Mouse (Mus musculus) liver, postnatal 0 days (tissue): ENCODE measurements around the gene Pdgfa. TPM values are rescaled to one million over a fixed set of nuclear protein-coding genes. Genes with fewer than 3 reads are reported as not detected.
A peak's percentile ranks its signal among the peaks of the same experiment; 100 is the strongest.

Experiments
- ATAC-seq: fragments of 200-750 bp; cut with Nextera tagmentation; 2 replicates; pipeline ENCODE4 v1.8.0; 2017; ENCODE audit warnings: mild to moderate bottlenecking, moderate library complexity
- DNase-seq: peaks from one replicate; pipeline ENCODE4 v3.0.0-alpha.2; 2016
- H3K27ac ChIP-seq: fragments of 300-500 bp; sonication (generic); 2 replicates; pipeline ENCODE4 v1.5.1; 2014; ENCODE audit warnings: antibody characterized with exemption, moderate library complexity, mild to moderate bottlenecking, low read depth
- H3K27me3 ChIP-seq: fragments of 300-500 bp; sonication (generic); 2 replicates; pipeline ENCODE4 v1.6.1; 2014; ENCODE audit warnings: low read length, control low read depth, mixed read lengths; ENCODE audit not compliant: insufficient read depth
- H3K36me3 ChIP-seq: fragments of 300-500 bp; sonication (generic); replicated peaks from 2 replicates; pipeline ENCODE4 v1.6.1; 2014; ENCODE audit warnings: mild to moderate bottlenecking, control low read depth, low read length, moderate library complexity, mixed read lengths; ENCODE audit not compliant: insufficient read depth
- H3K4me1 ChIP-seq: fragments of 300-500 bp; sonication (generic); 2 replicates; pipeline ENCODE4 v1.6.1; 2014; ENCODE audit warnings: antibody characterized with exemption, mild to moderate bottlenecking, control low read depth; ENCODE audit not compliant: insufficient read depth
- H3K4me2 ChIP-seq: fragments of 300-500 bp; sonication (generic); 2 replicates; pipeline ENCODE4 v1.6.1; 2014; ENCODE audit warnings: low read depth, mild to moderate bottlenecking, low read length, moderate library complexity, mixed read lengths
- H3K4me3 ChIP-seq: fragments of 300-500 bp; sonication (generic); 2 replicates; pipeline ENCODE4 v1.5.1; 2014; ENCODE audit warnings: low read depth, low read length
- H3K9ac ChIP-seq: fragments of 300-500 bp; sonication (generic); replicated peaks from 2 replicates; pipeline ENCODE4 v1.6.1; 2014; ENCODE audit warnings: mild to moderate bottlenecking, moderate library complexity
- H3K9me3 ChIP-seq: fragments of 300-500 bp; sonication (generic); 2 replicates; pipeline ENCODE4 v1.6.1; 2016; ENCODE audit warnings: mild to moderate bottlenecking, control low read depth, low read length, mixed read lengths
- CTCF ChIP-seq: sonication (generic); IDR thresholded peaks from 2 replicates; pipeline ENCODE4 v1.5.1; 2016; ENCODE audit warnings: antibody characterized with exemption, low read depth
- EP300 ChIP-seq: IDR thresholded peaks from 2 replicates; pipeline ENCODE4 v1.6.1; 2016; ENCODE audit warnings: antibody characterized with exemption, low read depth, mild to moderate bottlenecking
- WGBS: fragments of 180-500 bp; shearing (Covaris S2); extraction: QIAGEN DNeasy Blood & Tissue Kit; methylation state at CpG from one replicate; pipeline ENCODE4 v1.1.7; 2014; ENCODE audit not compliant: insufficient replicate concordance; 5-methylcytosine and 5-hydroxymethylcytosine counted together
- polyA plus RNA-seq: library from polyadenylated mRNA; unstranded; fragments of >200 nt; fragmentation: Nextera tagmentation; extraction: Ambion mirVana; gene quantifications from 2 replicates; pipeline ENCODE4 v1.2.1, GENCODE M21; 2015

Gene Pdgfa
- polyA plus RNA-seq, 1 experiment from 2014 or later = 2.5 TPM

- H3K9me3 ChIP-seq = no peaks in the 10 kb centered on the region
- H3K9ac ChIP-seq = no peak overlapping the region
- 54% methylated on average over 13 of the region's 13 CpGs for WGBS
- H3K4me1 ChIP-seq = peaks cover 10% of the 10 kb centered on the region
- H3K36me3 ChIP-seq = no peaks in the 10 kb centered on the region
- H3K4me3 ChIP-seq = no peak overlapping the region
- DNase-seq (no peak), ATAC-seq (no peak)
- H3K4me2 ChIP-seq = no peak overlapping the region
- TF ChIP-seq EP300 (no peak), CTCF (no peak)
- no peaks in the 10 kb centered on the region for H3K27me3 ChIP-seq
- no peak overlapping the region for H3K27ac ChIP-seq
Measured at GRCm38 (mm10) chr5:138952969-138953368, 44.2 kb downstream of the Pdgfa start.

DNA sequence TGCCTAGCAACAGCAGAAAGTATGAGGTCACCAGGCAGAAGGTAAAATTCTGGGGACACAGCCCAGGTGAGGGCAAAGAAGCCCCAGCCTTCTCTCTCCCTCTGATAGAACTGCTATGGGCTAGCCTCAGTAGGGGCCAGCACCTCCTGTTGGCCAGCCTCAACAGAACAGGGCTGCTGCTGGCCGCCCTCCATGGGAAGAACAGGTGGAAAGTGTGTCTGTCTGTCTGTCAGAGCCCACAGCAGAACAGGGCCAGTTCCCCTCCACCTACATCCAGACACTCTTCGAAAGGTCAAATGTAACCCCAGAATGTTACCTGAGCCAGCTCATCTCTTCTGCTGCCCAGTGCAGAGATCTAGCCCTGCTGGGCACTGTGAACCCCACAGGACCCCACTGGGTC lies 45.9 kb downstream of the Pdgfa start:
- DNase-seq (no peak), ATAC-seq (no peak)
- Histone ChIP-seq H3K4me2 (no peak overlapping the region), H3K9me3 (no peaks in the 10 kb centered on the region), H3K4me3 (no peak overlapping the region), H3K36me3 (no peaks in the 10 kb centered on the region), H3K27ac (no peak overlapping the region), H3K9ac (no peak overlapping the region), H3K27me3 (no peaks in the 10 kb centered on the region), H3K4me1 (peaks cover 14% of the 10 kb centered on the region)
- 73% methylated on average over 2 of the region's 2 CpGs for WGBS
- TF ChIP-seq CTCF = no peak
- no peak for TF ChIP-seq EP300

GRCm38 (mm10) chr5:138949165-138949564 lies 48.0 kb downstream of the Pdgfa start:
- H3K27ac ChIP-seq = no peak overlapping the region
- H3K4me1 ChIP-seq = peaks cover 14% of the 10 kb centered on the region
- 75% methylated on average over 6 of the region's 6 CpGs for WGBS
- DNase-seq (no peak), ATAC-seq (no peak)
- H3K4me3 ChIP-seq = no peak overlapping the region
- no peak overlapping the region for H3K4me2 ChIP-seq
- H3K9me3 ChIP-seq = no peaks in the 10 kb centered on the region
- no peaks in the 10 kb centered on the region for H3K27me3 ChIP-seq
- H3K36me3 ChIP-seq = no peaks in the 10 kb centered on the region
- no peak overlapping the region for H3K9ac ChIP-seq
- TF ChIP-seq CTCF (no peak), EP300 (no peak)

DNA sequence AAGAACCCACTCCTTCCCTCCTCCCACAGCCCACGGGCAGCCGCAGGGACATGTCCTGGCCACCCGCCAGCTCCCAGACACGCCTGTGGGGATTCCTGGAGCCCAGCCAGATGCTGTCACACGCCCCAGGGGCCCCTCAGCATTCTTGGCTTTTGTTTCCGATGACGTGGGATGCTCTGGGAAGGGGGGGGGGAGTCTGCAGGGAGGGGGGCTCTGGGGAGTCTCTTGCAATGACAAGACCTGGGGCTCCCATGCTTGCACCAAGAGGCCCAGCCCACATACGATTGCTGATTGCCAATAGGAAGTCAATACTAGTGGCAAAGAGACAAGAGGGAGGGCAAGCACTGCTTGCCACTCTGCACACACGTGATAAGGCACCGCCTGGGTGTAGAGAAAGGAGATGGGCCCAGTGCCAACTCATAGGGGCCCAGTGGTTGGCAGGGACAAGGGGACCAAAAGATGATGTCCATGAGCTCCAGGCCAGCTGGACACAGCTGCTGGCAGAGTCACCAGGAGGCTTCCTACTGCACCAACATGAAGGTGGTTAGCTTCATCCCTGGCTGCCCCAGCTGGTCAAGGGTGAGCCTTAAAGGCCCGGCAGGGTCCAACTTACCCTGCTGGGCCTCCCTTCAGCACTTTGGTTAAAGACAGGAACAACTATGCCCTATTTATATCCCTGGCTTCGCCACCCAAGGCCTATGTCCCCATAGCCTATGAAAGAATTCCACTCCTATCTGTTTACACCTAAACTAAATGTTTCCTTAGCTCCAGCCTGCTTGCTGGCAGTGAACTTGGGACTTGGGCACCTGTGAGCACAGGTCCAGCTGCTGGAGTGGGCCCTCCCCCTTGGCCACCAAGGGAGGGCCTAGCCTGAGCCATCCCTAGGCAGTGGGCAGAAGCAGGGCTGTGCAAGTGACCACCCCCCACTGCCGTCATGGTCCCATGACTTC lies 48.9 kb downstream of the Pdgfa start:
- Histone ChIP-seq H3K4me1 (peaks cover 14% of the 10 kb centered on the region), H3K9me3 (no peaks in the 10 kb centered on the region), H3K4me2 (no peak overlapping the region), H3K9ac (no peak overlapping the region), H3K4me3 (no peak overlapping the region), H3K27ac (no peak overlapping the region), H3K36me3 (no peaks in the 10 kb centered on the region), H3K27me3 (no peaks in the 10 kb centered on the region)
- peak; percentile 52 for DNase-seq
- WGBS = 37% methylated on average over 13 of the region's 13 CpGs
- TF ChIP-seq CTCF = no peak
- no peak for TF ChIP-seq EP300
- ATAC-seq = peak; percentile 45

GRCm38 (mm10) chr5:138947487-138947886 lies 49.7 kb downstream of the Pdgfa start:
- no peak overlapping the region for H3K4me2 ChIP-seq
- no peak overlapping the region for H3K27ac ChIP-seq
- no peaks in the 10 kb centered on the region for H3K9me3 ChIP-seq
- WGBS = 81% methylated on average over 5 of the region's 5 CpGs
- no peaks in the 10 kb centered on the region for H3K27me3 ChIP-seq
- no peak for ATAC-seq
- no peak overlapping the region for H3K9ac ChIP-seq
- no peak overlapping the region for H3K4me3 ChIP-seq
- H3K36me3 ChIP-seq = no peaks in the 10 kb centered on the region
- no peak for TF ChIP-seq EP300
- TF ChIP-seq CTCF = no peak
- H3K4me1 ChIP-seq = peaks cover 14% of the 10 kb centered on the region
- no peak for DNase-seq

DNA sequence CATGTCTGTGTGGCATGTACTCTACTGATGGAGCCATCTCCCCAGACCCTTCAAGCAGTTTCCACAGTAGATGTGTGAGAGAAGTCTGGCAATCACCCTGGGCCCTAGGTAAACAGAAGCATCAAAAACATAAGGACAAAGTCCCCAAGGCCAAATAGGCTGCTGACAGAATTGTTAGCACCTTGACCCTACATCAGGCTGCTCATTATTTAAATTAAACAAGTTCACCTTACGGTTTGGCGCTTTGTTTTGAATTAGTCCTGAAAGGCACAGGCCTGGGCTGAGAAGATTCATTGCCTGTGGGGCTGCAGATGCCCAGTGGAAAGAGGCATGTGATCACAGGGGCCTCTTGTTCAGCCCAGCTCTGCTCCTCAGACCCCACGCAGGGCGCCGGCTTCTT lies 50.2 kb downstream of the Pdgfa start:
- Histone ChIP-seq H3K4me3 (no peak overlapping the region), H3K9ac (no peak overlapping the region), H3K4me1 (peaks cover 14% of the 10 kb centered on the region), H3K36me3 (no peaks in the 10 kb centered on the region), H3K27ac (no peak overlapping the region), H3K9me3 (no peaks in the 10 kb centered on the region), H3K27me3 (no peaks in the 10 kb centered on the region), H3K4me2 (no peak overlapping the region)
- WGBS = 85% methylated on average over 5 of the region's 5 CpGs
- no peak for DNase-seq
- no peak for ATAC-seq
- no peak for TF ChIP-seq CTCF
- TF ChIP-seq EP300 = no peak
